ENCODE assay signal across 24 mouse cellular contexts in genomic region chr10:12713236-12713855, GRCm38 (mm10).
DNase-seq lines count a peak whose midpoint lies in the region.
"Had no signal": no experiment of that assay in that cellular context is flagged by ENCODE, and none has a peak within 500 bp of the region (broad histone marks: within the 10 kb centered on the region; RNA-seq: fewer than 3 reads in every experiment).

No protein-coding gene starts in this region.

- WGBS in heart, embryonic 10.5 days: 88% methylated on average over 14 of the region's 14 CpGs

- peaks cover 67% of the 10 kb centered on the region for H3K36me3 ChIP-seq in heart, embryonic 10.5 days
- H3K36me3 ChIP-seq: midbrain, embryonic 15.5 days; neural tube, embryonic 15.5 days had no signal

- H3K27ac ChIP-seq in heart, embryonic 10.5 days: no peak overlapping the region
- H3K27ac ChIP-seq: hindbrain, embryonic 14.5 days; limb, embryonic 12.5 days; lung, embryonic 15.5 days; midbrain, embryonic 10.5 days; midbrain, embryonic 15.5 days; neural tube, embryonic 15.5 days; stomach, postnatal 0 days had no signal

- peaks cover 14% of the 10 kb centered on the region for H3K4me1 ChIP-seq in heart, embryonic 10.5 days
- H3K4me1 ChIP-seq: midbrain, embryonic 10.5 days; midbrain, embryonic 15.5 days had no signal

- H3K27me3 ChIP-seq in heart, embryonic 10.5 days (ENCODE audit: insufficient read depth, poor library complexity, severe bottlenecking): no peaks in the 10 kb centered on the region
- H3K27me3 ChIP-seq: heart, embryonic 12.5 days; limb, embryonic 12.5 days; lung, embryonic 15.5 days; midbrain, embryonic 15.5 days; neural tube, embryonic 15.5 days had no signal

- H3K4me3 ChIP-seq in heart, embryonic 10.5 days: no peak overlapping the region
- H3K4me3 ChIP-seq: erythroblast, embryonic 14.5 days; heart, embryonic 12.5 days; limb, embryonic 12.5 days; lung, embryonic 15.5 days; midbrain, embryonic 10.5 days; midbrain, embryonic 15.5 days; neural tube, embryonic 15.5 days had no signal

- DNase-seq in heart, embryonic 10.5 days (ENCODE audit: low spot score): peak; percentile 51
- no peak for DNase-seq in heart, adult 9 months (ENCODE audit: low spot score in 2 of 2)
- DNase-seq in cerebellum, adult 11-12 months: peak; percentile 86
- DNase-seq in cerebellum, adult 9-11 months: peak; percentile 88
- DNase-seq in spleen, postnatal 14 days (ENCODE audit: low spot score in 2 of 2): no peak
- no peak for DNase-seq in layer of hippocampus, postnatal 36 days
- DNase-seq in thymus, postnatal 0 days (ENCODE audit: low spot score): no peak
- DNase-seq: adrenal gland, postnatal 36 days; gastrocnemius, postnatal 14 days; kidney, adult 9 months; kidney, postnatal 10 days; retina, postnatal 1 day; right cerebral cortex, postnatal 25 days; spleen, adult 18-20 months; thymus, adult 18-20 months had no signal

- H3K9me3 ChIP-seq in heart, embryonic 10.5 days: no peaks in the 10 kb centered on the region
- H3K9me3 ChIP-seq: heart, embryonic 12.5 days; limb, embryonic 12.5 days; lung, embryonic 15.5 days; midbrain, embryonic 10.5 days; midbrain, embryonic 15.5 days; neural tube, embryonic 15.5 days had no signal

Comparison
In these comparisons a context has a peak if more than half of its experiments do, and no peak if none do; other contexts are left out.
1. DNase-seq: peak in heart, embryonic 10.5 days (single experiment), cerebellum, adult 11-12 months (single experiment) and cerebellum, adult 9-11 months (single experiment); none in heart, adult 9 months (0 of 2), spleen, postnatal 14 days (0 of 2), layer of hippocampus, postnatal 36 days (0 of 2) and thymus, postnatal 0 days (single experiment).